Mouse (Mus musculus): ENCODE results near the gene Ang6.

- no peak for TF ChIP-seq CTCF (IDR thresholded peaks at IDR 0.05; ENCODE audit: low read depth)
- no peak for TF ChIP-seq EP300 (IDR thresholded peaks at IDR 0.05; ENCODE audit: low read depth)
These were observed 15.9 kb downstream of the Ang6 start for GRCm38 (mm10) chr14:43986147-43986546.
